Mouse (Mus musculus): ENCODE results near the gene Dpf2.

DNA sequence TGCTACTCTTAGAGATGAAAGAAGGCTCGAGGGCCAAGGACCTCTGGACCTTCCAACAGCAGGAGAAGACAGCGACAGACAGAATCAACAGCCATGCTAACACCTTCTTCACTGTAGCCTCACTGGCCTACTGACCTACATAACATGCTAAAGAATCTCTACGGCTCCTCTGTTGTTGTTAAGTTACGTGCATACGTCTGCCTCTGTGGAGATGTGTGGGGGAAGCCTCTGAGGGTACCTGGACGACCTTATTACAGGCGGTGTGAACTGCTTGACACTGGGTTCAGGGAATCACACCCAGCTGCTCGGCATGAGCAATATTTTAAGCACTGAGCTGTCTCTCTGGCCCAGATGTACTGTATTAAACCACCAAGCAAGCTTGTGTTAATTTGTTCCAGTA, 14.7 kb upstream of the Dpf2 start:
- TF ChIP-seq CTCF (IDR thresholded peaks at IDR 0.05; ENCODE audit: low read depth) (no peak), EP300 (IDR thresholded peaks at IDR 0.05; ENCODE audit: low read depth) (no peak)
